Mouse (Mus musculus): ENCODE measurements at regions not wholly inside any gene's neighbourhood (a gene's known extent, or its start where the extent isn't known, plus 50 kb on each side); places are given as distances from the start of the nearest gene placed in this dataset.

GRCm38 (mm10) chr13:85506030-85506429, 217.1 kb upstream of the Rasa1 start:
- H3K9me3 ChIP-seq (ENCODE audit: control insufficient read depth, low read length), result no peaks in the 10 kb centered on the region
- H3K4me1 ChIP-seq (ENCODE audit: control insufficient read depth, insufficient read depth, low read length), result no peaks in the 10 kb centered on the region
- H3K4me3 ChIP-seq (replicated peaks; ENCODE audit: low read depth, low read length), result no peak overlapping the region
- H3K9ac ChIP-seq (replicated peaks; ENCODE audit: low read length), result no peak overlapping the region
- 60% methylated on average over 1 of the region's 1 CpGs for WGBS
- H3K36me3 ChIP-seq (ENCODE audit: control insufficient read depth, insufficient read depth, low read length), result no peaks in the 10 kb centered on the region
- H3K4me2 ChIP-seq (ENCODE audit: low read length), result no peak overlapping the region
- no peak for ATAC-seq (ENCODE audit: low FRiP score, low TSS enrichment)
- no peak for DNase-seq
- H3K27ac ChIP-seq (replicated peaks; ENCODE audit: low read depth, low read length), result no peak overlapping the region
- no peaks in the 10 kb centered on the region for H3K27me3 ChIP-seq (ENCODE audit: control insufficient read depth, insufficient read depth, low read length)

- WGBS, result 90% methylated on average over 4 of the region's 4 CpGs
- H3K27me3 ChIP-seq (ENCODE audit: control insufficient read depth, insufficient read depth, low read length), result no peaks in the 10 kb centered on the region
- no peaks in the 10 kb centered on the region for H3K36me3 ChIP-seq (ENCODE audit: control insufficient read depth, insufficient read depth, low read length)
- no peak overlapping the region for H3K27ac ChIP-seq (replicated peaks; ENCODE audit: low read depth, low read length)
- H3K9ac ChIP-seq (replicated peaks; ENCODE audit: low read length), result no peak overlapping the region
- ATAC-seq (ENCODE audit: low FRiP score, low TSS enrichment) (no peak), DNase-seq (no peak)
- no peak overlapping the region for H3K4me3 ChIP-seq (replicated peaks; ENCODE audit: low read depth, low read length)
- H3K9me3 ChIP-seq (ENCODE audit: control insufficient read depth, low read length), result no peaks in the 10 kb centered on the region
- H3K4me1 ChIP-seq (ENCODE audit: control insufficient read depth, insufficient read depth, low read length), result no peaks in the 10 kb centered on the region
- no peak overlapping the region for H3K4me2 ChIP-seq (ENCODE audit: low read length)
Measured at GRCm38 (mm10) chr13:85505046-85505445, 216.1 kb upstream of the Rasa1 start.

DNA sequence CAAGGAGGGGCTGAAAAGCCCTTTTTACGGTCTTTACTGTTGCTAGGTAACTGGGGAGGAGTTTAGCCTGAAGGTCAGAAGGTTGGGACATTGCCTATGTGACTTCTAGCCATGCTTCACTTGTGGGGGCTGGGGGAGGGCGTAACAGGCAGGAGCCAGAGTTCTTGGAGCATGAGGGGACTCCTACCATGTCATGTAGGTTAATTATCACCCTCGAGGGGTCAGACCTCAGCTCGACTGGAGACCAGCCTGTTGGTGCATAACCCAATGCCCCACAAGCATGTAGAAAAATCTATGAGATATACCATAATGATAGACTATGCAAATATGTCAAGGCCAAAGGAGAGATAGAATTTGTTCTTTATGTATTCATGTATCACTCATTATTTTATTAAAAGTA, 215.1 kb upstream of the Rasa1 start:
- Histone ChIP-seq H3K4me1 (ENCODE audit: control insufficient read depth, insufficient read depth, low read length) (no peaks in the 10 kb centered on the region), H3K9me3 (ENCODE audit: control insufficient read depth, low read length) (no peaks in the 10 kb centered on the region), H3K27ac (replicated peaks; ENCODE audit: low read depth, low read length) (no peak overlapping the region), H3K36me3 (ENCODE audit: control insufficient read depth, insufficient read depth, low read length) (no peaks in the 10 kb centered on the region), H3K9ac (replicated peaks; ENCODE audit: low read length) (no peak overlapping the region), H3K27me3 (ENCODE audit: control insufficient read depth, insufficient read depth, low read length) (no peaks in the 10 kb centered on the region), H3K4me3 (replicated peaks; ENCODE audit: low read depth, low read length) (no peak overlapping the region), H3K4me2 (ENCODE audit: low read length) (no peak overlapping the region)
- no peak for ATAC-seq (ENCODE audit: low FRiP score, low TSS enrichment)
- WGBS, result 33% methylated on average over 4 of the region's 4 CpGs
- DNase-seq, result no peak

DNA sequence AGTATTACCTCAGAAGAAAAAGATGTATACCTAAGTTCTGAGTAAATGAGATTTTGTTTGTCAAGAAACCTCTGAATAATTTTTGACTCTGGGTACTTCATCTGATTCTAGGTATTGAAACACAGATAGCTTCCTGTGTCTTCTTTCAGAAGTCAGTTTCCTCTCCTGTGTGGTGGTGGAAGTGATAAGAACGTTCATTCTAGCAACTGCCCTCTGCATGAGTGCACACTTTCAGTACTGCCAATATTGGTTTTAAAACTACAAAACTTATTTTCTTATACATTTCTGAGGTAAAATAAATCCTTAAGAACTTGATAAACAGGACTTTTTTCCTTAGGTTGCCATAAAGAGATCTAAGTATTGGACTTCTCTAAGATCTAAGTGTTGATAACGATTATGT, 209.8 kb upstream of the Rasa1 start:
- Histone ChIP-seq H3K4me1 (ENCODE audit: control insufficient read depth, insufficient read depth, low read length) (no peaks in the 10 kb centered on the region), H3K9ac (replicated peaks; ENCODE audit: low read length) (no peak overlapping the region), H3K4me2 (ENCODE audit: low read length) (no peak overlapping the region), H3K27ac (replicated peaks; ENCODE audit: low read depth, low read length) (no peak overlapping the region), H3K36me3 (ENCODE audit: control insufficient read depth, insufficient read depth, low read length) (no peaks in the 10 kb centered on the region), H3K9me3 (ENCODE audit: control insufficient read depth, low read length) (no peaks in the 10 kb centered on the region), H3K27me3 (ENCODE audit: control insufficient read depth, insufficient read depth, low read length) (no peaks in the 10 kb centered on the region), H3K4me3 (replicated peaks; ENCODE audit: low read depth, low read length) (no peak overlapping the region)
- no peak for DNase-seq
- no peak for ATAC-seq (ENCODE audit: low FRiP score, low TSS enrichment)
- WGBS, result 85% methylated on average over 2 of the region's 2 CpGs

- Histone ChIP-seq H3K27me3 (ENCODE audit: control insufficient read depth, insufficient read depth, low read length) (no peaks in the 10 kb centered on the region), H3K4me2 (ENCODE audit: low read length) (no peak overlapping the region), H3K36me3 (ENCODE audit: control insufficient read depth, insufficient read depth, low read length) (no peaks in the 10 kb centered on the region), H3K4me1 (ENCODE audit: control insufficient read depth, insufficient read depth, low read length) (no peaks in the 10 kb centered on the region), H3K9me3 (ENCODE audit: control insufficient read depth, low read length) (no peaks in the 10 kb centered on the region), H3K4me3 (replicated peaks; ENCODE audit: low read depth, low read length) (no peak overlapping the region), H3K9ac (replicated peaks; ENCODE audit: low read length) (no peak overlapping the region), H3K27ac (replicated peaks; ENCODE audit: low read depth, low read length) (no peak overlapping the region)
- ATAC-seq (ENCODE audit: low FRiP score, low TSS enrichment) (no peak), DNase-seq (no peak)
- WGBS, result 79% methylated on average over 3 of the region's 3 CpGs
Measured at GRCm38 (mm10) chr13:85484790-85485189, 195.9 kb upstream of the Rasa1 start.

DNA sequence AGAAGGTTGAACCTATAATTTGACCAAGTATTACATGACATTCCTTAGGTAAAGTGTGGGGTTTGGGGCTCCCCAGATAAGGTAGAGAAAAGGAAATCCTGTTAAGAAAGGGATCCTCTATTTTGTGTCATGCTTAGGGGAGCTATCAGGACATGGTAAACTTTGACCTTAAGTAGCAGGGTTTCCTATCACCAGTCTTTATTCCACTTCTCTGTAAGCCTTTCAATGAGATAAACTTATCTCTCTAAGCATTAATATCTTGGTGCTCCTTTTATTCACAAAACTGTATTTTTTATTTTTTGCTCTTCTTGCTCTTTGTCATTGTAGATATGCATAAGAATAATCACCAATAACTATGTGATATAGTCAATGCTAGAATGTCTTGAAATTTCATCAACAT, 194.4 kb upstream of the Rasa1 start:
- DNase-seq (no peak), ATAC-seq (ENCODE audit: low FRiP score, low TSS enrichment) (no peak)

GRCm38 (mm10) chr13:85479405-85479804, 190.5 kb upstream of the Rasa1 start:
- no peaks in the 10 kb centered on the region for H3K36me3 ChIP-seq (ENCODE audit: control insufficient read depth, insufficient read depth, low read length)
- H3K4me1 ChIP-seq (ENCODE audit: control insufficient read depth, insufficient read depth, low read length), result no peaks in the 10 kb centered on the region
- no peak overlapping the region for H3K4me2 ChIP-seq (ENCODE audit: low read length)
- ATAC-seq (ENCODE audit: low FRiP score, low TSS enrichment) (no peak), DNase-seq (no peak)
- H3K4me3 ChIP-seq (replicated peaks; ENCODE audit: low read depth, low read length), result no peak overlapping the region
- H3K27ac ChIP-seq (replicated peaks; ENCODE audit: low read depth, low read length), result no peak overlapping the region
- no peak overlapping the region for H3K9ac ChIP-seq (replicated peaks; ENCODE audit: low read length)
- H3K9me3 ChIP-seq (ENCODE audit: control insufficient read depth, low read length), result no peaks in the 10 kb centered on the region
- H3K27me3 ChIP-seq (ENCODE audit: control insufficient read depth, insufficient read depth, low read length), result no peaks in the 10 kb centered on the region
- 84% methylated on average over 2 of the region's 2 CpGs for WGBS

More for the DNA sequence above, 194.4 kb upstream of the Rasa1 start:
- H3K36me3 ChIP-seq (ENCODE audit: control insufficient read depth, insufficient read depth, low read length), result no peaks in the 10 kb centered on the region
- H3K27ac ChIP-seq (replicated peaks; ENCODE audit: low read depth, low read length), result no peak overlapping the region
- no peak overlapping the region for H3K4me3 ChIP-seq (replicated peaks; ENCODE audit: low read depth, low read length)
- H3K4me1 ChIP-seq (ENCODE audit: control insufficient read depth, insufficient read depth, low read length), result no peaks in the 10 kb centered on the region
- H3K9me3 ChIP-seq (ENCODE audit: control insufficient read depth, low read length), result no peaks in the 10 kb centered on the region
- no peak overlapping the region for H3K4me2 ChIP-seq (ENCODE audit: low read length)
- no peak overlapping the region for H3K9ac ChIP-seq (replicated peaks; ENCODE audit: low read length)
- H3K27me3 ChIP-seq (ENCODE audit: control insufficient read depth, insufficient read depth, low read length), result no peaks in the 10 kb centered on the region

DNA sequence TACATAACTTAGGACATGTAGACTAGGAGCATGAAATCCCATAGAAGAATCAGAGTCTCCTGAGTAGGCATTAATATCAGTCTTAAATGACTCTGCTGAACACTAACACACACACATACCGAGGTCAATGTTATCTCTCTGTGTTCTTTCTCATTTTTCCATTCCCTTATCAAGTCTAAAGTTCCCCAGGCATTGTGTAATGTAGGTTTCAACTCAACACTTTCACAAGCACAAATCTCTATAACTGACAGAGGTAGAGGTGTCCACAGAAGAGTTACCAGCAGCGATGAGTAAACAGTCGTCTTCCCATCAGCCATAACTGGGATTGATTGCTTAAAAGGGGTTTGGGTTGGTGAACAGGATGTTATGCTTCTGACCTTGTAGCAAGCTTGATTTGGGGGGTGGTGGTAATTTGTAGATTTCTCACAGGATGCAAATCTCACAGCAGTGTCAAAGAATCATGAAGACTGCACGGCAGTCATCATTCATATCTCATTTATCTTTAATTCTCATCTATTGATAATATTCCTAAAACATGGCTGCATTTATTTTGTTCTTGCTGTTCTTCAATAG, 187.4 kb upstream of the Rasa1 start:
- no peaks in the 10 kb centered on the region for H3K27me3 ChIP-seq (ENCODE audit: control insufficient read depth, insufficient read depth, low read length)
- no peak overlapping the region for H3K4me3 ChIP-seq (replicated peaks; ENCODE audit: low read depth, low read length)
- ATAC-seq (ENCODE audit: low FRiP score, low TSS enrichment) (no peak), DNase-seq (no peak)
- WGBS, result 95% methylated on average over 4 of the region's 4 CpGs
- H3K4me1 ChIP-seq (ENCODE audit: control insufficient read depth, insufficient read depth, low read length), result no peaks in the 10 kb centered on the region
- no peak overlapping the region for H3K27ac ChIP-seq (replicated peaks; ENCODE audit: low read depth, low read length)
- H3K9ac ChIP-seq (replicated peaks; ENCODE audit: low read length), result no peak overlapping the region
- H3K36me3 ChIP-seq (ENCODE audit: control insufficient read depth, insufficient read depth, low read length), result no peaks in the 10 kb centered on the region
- no peak overlapping the region for H3K4me2 ChIP-seq (ENCODE audit: low read length)
- H3K9me3 ChIP-seq (ENCODE audit: control insufficient read depth, low read length), result no peaks in the 10 kb centered on the region

DNA sequence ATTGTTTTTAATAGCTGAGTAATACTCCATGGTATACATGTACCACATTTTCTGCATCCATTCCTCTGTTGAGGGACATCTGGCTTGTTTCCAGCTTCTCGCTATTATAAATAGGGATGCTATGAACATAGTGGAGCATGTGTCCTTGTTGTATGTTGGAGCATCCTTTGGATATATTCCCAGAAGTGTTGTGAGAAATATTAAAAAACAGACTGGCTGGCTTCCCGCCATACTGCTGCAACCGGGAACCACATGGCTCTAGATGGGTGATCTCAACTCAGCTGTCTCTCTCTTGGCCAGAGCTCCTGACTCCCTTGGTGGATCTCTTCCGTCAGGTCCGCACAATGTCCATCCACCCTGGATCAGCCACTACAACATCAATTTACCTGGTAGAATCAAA, 182.4 kb upstream of the Rasa1 start:
- H3K27me3 ChIP-seq (ENCODE audit: control insufficient read depth, insufficient read depth, low read length), result no peaks in the 10 kb centered on the region
- no peaks in the 10 kb centered on the region for H3K36me3 ChIP-seq (ENCODE audit: control insufficient read depth, insufficient read depth, low read length)
- 95% methylated on average over 5 of the region's 5 CpGs for WGBS
- H3K4me3 ChIP-seq (replicated peaks; ENCODE audit: low read depth, low read length), result no peak overlapping the region
- no peaks in the 10 kb centered on the region for H3K4me1 ChIP-seq (ENCODE audit: control insufficient read depth, insufficient read depth, low read length)
- ATAC-seq (ENCODE audit: low FRiP score, low TSS enrichment) (no peak), DNase-seq (no peak)
- H3K9me3 ChIP-seq (ENCODE audit: control insufficient read depth, low read length), result no peaks in the 10 kb centered on the region
- H3K27ac ChIP-seq (replicated peaks; ENCODE audit: low read depth, low read length), result no peak overlapping the region
- no peak overlapping the region for H3K4me2 ChIP-seq (ENCODE audit: low read length)
- no peak overlapping the region for H3K9ac ChIP-seq (replicated peaks; ENCODE audit: low read length)
